Mouse (Mus musculus) cerebellum, postnatal 10 days (tissue): Measurements from ENCODE around the gene Cep135.

ENCODE experiments used
- DNase-seq, 2 experiments: peaks; one replicate each; pipeline ENCODE4 v3.0.0; 2021; ENCODE audit warnings: mixed read lengths in 2 of 2

Gene Cep135

DNA sequence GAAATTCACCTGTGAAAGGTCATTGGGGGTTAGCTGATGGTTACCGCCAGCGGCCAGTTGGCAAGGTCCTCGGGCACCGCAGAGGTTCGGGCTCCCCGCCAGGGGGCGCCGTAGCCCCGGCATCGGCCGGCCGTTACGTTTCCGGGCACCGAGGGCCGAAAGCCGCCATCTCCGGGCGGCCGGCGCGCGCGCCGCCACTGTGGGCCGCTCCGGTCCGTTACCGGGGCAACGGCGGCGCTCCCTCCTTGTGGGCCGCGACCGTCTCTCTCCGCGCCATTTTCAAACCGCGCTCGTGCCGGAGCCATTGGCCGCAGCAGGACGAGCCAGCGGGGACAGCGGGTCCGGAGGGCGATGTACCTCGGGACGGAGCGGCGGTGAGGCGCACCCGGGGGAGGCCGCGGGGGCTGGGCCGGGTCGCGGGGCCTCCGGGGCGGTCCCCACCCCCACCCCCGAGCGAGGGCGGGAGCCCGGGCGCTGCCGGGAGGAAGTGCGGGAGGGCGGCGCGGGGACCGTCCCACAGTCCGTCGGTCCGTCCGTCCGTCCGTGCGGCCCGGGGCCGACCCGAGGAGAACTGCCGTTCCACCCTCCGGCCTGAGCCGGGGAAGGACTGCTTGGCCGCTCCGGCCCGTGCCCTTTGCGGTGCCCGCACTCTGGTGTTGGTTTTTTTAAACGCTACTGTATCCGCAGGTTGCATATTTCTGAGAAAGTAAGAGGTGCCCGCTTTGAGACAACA is at the start of gene Cep135:
Cep135 (plus strand) TSS at position 148 of the 733 bp plus-strand sequence.
- DNase-seq = peak; percentile 97

DNA sequence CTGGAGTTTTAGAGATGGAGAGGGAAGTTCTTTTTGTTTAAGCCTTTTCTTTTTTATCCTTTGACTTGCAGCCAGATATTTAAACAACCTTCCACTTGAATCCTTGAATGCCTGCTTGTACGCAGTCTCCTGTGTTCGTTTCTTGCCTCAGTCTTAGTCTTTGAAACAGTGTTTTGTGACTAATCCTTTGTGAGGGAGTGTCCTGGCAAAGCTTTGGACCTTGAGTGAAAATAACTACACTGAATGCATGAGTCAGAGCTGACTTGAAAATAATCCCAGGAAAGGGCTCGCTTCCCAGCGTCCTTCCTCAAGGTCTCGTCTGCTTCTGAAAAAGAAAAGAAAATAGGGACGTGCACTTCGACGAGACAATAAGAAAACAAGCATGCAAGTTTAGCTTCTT is 48.3 kb upstream of the Cep135 start:
- no peak for DNase-seq

DNA sequence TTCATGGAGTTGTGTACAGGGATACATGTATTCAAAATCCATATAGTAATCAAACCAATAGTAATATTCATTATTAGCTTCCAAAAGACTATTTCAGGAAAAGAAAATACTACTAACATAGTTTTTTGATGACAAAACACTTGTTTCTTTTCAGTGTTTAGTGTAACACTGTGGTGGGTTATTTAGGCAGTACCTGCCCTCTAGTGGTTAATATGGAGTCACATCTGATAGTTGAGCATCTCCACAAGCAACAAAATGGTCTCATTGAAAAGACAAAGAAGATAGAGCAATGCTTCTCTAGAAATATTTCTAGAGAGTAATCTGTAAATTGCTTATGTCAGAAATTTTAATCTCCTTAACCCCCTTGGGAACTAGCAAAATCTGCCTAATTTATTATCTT is 47.7 kb upstream of the Cep135 start:
- peak in 1 of 2 experiments; percentile 14 for DNase-seq

DNA sequence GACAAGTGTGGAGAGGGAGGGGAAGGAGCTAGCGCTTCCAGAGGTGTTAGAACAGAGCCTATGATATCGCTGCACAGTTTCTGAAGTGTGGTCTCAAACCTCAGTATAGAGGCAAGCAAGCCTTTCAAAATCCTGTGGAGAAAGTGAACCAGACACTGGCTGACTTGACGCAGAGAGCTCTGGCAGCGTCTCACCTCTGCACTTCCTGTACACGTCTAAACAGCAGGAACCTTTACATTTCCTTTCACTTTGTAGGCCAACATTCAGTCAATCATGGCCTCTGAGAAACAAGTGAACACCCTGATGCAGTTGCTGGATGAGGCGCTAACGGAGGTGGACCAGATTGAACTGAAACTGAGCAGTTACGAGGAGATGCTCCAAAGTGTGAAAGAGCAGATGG is 45.3 kb upstream of the Cep135 start:
- no peak for DNase-seq

DNA sequence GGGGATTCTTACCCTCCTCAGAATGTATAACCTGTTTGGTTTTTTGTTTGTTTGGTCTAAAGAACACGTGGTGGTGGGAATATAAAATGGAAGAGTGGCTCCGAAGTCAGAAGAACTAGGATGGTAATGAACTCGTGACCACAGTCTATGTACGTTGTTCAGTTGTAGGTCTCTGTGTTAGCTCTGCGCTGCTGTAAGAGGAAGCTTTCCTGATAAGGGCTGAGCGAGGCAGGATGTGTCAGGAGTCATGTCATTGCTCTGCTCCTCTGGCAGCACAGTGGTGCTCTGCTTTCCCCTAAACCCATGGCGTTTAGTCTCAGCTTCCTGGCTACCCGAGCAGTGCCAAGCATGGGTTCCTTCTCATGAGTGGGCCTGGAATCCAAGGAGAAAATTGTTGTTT is 38.1 kb upstream of the Cep135 start:
- DNase-seq = no peak

DNA sequence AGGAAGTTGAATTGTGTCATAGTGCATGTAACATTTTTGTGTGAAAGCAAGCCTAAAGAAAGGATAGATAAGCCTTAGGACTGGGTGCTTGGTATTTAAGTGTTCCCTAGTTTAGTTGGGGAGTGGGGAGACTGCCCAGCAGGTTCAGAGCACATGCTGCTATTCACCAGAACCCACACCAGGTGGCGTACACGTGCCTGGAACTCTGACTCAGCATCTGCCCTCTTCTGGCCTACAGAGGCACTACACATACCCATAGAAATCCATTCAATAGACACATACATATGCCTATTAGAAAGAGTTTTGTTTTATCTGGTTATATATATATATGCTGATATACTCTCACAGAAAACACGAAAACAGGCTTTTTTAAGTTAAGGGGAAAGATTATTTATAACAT is 23.2 kb upstream of the Cep135 start:
- peak; percentile 76 to 79 for DNase-seq

DNA sequence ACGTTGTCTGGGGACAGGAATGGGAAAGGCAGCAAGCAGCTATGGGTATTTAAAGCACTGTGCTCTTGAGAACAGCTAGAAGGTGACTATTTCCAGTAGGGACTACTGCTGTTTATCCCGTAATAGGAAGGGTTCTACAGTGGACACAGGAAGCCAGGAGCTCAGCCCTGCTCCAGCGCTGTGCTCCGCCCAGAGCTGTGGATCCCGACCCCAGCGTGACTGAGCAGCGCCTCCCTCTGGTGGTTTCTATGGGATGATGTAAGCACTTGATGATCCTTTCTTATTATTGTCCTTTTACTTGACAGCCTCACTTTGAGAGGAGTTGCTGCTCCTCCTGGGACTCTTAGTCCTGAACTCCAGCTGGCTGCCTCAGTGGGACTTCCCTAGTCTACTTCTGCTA is 14.2 kb upstream of the Cep135 start:
- peak in 1 of 2 experiments; percentile 7 for DNase-seq

DNA sequence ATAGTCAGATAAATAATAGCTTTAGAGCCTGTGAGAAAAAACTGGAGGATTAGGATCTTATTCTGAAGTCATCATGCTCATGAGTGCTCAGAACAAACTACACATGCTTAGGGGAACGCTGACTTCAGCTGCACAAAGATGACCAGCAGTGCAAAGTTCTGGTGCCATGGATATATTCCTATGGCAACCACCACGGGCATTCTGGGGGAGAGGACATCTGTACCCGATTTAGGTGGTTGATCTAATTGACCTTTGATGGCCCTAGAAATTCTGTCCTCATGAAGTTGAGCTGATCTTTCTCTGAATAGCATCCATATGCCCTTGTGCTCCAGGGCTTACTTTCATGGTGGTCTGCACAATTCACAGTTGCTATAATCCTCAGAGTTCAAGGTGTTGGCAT is 11.5 kb upstream of the Cep135 start:
- no peak for DNase-seq

DNA sequence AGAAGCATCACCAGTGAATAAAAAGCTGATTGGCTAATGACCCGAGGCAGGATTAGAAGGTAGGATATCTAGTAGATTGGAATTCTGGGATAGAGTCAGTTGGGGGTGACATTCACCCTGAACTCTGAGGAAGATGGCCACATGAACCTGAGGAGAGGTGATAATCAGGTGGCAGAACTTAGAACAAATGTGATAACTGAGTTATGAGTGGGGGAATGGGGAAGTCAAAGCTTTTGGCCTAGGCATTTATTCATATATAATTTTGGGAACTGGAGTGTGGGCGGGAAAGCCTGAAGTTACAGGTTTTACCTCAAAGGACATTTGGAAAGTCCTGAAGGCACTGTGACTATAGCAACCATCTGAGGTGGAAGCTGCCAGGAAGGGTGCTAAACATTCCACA is 3.1 kb upstream of the Cep135 start:
- no peak for DNase-seq

DNA sequence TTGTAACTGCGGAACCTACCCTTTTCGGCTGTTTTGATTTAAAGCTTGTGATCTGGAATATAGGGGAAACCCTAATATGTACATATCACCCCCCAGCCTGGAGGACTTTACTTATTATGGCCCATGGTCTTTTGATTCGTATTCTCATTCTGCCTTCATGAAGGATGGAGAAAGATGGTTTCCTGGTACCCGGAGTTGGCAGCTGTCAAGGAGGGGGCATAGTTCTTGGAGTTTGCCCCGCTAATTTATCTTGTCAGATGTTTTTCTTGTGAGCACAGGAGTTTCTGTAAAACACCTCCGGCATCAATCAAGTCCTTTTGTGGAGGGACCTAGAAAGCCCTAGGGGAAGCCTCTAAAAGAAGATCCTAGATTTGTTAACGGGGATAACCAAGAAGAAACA is 813 bp downstream of the Cep135 start:
- DNase-seq = peak in 1 of 2 experiments; percentile 9

DNA sequence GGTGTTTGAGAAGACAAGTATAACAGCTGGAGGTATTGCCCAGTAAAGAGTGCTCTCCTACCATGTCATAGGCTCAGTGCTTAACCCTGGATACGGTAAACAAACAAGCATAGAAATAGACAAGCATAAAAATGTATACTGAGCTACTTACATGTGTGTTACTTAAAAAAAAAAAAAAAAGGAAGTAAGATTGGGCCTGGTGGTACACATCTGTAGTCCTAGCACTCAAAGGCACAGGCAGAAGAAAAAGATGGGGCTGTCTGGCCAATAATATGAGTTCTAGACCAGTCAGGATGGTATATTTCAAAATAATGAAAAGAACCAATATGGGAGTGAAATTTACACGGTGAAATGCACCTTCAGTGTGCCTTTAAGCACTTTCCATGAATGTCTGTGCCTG is 1.5 kb downstream of the Cep135 start:
- DNase-seq = no peak

DNA sequence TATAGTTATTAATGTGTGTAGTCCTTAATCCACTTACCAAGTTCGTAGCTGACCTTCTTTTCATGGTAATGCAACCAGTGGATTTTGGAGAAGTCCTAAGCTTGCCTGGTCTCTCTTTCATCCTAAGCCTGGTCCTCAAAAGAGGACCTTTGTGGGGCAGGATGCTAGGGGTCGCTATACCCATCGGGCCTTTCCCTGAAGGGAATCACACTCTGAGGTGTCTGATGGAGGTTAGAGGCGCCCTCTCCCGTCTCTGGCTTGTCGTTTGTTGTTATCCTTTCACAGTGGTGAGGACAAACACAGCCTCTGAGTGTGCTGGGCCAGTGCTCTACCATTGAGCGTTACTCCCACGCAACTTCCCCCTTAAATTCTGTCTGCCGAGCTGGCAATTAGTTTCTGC is 3.4 kb downstream of the Cep135 start:
- DNase-seq = no peak

DNA sequence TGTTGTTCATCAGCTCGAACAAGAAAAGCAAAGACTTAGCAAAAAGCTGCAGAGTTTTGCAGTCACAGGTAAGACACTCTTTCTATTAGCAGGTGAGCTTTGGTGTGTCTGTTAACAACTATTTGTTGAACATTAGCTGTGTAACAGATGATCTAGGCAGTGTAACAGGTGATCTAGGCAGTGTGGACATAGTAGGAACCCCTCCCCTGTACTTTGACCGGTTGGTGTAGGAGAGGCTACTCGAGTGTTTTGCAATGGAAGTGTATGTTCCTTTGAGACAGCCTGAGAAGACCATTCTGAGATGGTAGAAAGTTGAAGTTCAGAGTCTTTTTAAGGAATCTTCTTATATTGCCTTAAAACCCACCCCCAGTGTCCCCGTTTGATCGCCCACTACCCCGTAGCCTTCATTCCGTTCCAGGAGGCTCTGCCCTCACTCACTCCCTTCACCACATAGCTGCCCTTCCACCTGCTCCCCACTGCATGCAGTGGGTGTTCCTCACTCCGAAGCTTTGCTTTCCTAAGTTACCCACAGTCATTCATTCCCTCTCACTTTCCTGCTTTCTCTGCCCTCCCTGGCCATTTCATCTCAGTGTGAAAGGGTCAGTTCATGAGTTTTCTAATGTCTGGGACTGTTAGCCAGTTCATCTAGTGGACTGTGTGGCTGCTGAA is 21.3 kb downstream of the Cep135 start:
- DNase-seq = no peak

DNA sequence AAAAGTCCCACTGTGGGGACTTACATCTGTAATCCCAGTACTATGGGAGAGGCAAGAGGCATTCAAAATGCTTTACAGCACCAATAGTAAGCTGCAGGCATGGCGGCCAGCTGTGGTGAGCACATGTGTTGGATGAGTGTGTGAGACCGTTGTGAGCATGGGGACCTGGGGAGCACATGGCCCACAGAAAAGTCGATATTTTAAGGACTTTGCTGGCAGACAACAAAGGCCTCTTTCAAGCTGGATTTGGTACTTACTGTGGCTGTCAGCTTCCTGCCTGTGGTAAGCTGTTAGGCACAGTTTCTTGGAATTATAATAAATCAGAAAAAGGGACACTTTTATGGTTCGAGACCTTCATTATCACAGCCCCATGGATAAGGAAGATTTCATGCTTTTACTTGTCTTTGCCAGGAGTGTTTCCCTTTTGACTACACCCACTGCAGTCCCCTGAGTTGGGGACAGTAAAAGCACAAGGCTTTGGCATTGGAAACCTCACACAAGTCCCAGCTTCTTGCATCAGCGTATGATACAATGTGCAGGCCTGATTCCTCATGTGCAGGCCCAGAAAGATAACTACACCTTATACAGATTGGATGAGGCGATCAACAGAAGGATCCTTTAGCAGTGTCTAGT is 24.5 kb downstream of the Cep135 start:
- DNase-seq = no peak

DNA sequence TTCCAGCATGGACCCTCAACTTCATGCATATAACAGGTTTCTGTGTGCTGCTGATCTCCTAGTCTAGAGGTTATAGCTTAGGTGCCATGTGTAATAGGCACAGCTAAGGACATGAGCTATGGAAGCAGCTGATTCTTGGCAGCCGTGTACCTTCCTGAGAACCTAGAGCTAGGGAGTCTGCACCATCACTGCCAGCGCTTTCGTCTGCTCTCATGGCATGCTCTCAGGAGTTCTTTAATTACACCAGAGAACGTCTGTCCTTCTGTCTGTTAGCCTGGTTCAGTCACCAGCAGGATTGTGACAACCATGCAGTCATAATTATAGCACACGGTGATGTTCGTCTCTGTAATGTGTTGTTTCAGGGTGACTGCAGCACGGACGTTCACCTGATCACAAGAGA is 26.8 kb downstream of the Cep135 start:
- no peak for DNase-seq

DNA sequence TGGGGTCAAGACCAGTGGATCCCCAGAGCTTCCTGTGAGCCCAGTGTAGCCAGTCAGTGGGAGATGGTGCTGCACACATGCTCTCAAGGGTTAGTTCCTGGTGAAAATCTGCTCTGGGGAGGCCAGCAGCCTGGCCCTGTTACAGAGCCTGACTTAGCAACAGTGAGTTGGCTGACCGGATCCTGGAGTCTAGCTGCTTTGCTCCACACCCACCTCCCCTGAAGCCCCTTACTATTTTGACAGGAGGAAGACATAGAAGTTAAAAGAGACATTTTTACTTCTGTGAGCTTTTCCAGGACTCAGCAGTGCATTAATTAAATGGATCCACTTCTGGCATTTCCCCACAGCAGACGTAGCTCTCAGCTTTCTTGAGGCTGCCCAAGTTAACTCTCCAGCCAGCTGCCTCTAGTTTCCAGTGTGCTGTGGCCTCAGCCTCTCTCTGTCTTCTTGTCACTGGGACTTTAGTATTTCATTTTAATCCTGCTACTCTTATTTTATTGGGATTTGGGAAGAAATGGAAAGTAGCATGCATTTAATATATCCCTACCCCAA is 27.8 kb downstream of the Cep135 start:
- no peak for DNase-seq

DNA sequence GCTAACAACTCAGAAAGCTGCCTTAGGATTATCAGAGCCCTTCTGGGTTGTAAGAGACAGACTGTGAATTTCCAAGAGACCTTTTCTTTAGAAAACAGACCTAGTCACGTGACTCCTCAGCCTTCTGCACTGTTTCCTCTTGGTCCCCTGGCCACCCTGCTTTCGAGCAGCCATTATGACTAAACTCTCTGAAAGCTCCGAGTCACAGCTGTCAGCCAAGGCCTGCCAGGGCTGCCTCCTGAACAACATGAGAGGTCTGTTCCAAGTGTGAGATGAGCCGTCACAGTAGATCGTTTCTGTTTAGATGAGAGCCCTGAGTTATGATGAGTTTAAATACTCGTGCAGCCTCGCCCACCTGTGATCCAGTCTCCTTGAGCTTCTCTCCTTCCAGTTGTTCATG is 30.3 kb downstream of the Cep135 start:
- DNase-seq = peak; percentile 50 to 61

DNA sequence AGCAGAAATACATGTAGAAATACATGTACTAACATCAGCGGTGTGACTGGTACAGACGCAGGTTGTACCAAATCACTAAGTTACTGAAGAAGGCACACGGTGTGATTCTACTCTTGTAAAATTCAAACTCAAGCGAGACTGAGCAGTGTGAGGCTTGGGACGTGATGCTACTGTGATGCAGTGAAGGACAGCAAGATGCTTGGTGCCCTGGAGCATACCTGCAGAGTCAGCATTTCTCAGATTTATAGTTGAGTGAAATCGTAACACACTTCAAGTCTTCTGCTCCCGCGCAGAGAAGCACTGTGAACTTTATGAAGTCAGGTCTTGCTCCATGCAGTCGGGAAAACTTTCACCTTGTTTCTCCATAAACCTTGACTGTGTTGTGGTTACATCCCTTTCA is 35.3 kb downstream of the Cep135 start:
- no peak for DNase-seq

DNA sequence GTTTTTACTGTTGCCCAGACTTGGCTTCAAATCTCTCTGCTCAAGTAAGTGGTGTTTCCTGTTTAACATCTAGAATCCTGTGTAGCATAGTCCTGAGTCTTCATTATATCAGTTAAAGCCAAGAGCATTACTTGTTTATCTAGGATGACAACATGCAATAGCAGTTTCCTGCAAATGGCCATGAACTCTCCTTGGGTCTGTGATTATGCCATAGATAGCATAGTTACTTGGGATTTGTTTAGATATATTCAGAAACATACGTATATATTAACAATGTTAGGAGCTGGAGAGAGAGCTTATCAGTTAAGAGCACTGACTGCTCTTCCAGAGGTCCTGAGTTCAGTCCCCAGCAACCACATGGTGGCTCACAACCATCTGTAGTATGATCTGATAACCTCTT is 39.3 kb downstream of the Cep135 start:
- no peak for DNase-seq

DNA sequence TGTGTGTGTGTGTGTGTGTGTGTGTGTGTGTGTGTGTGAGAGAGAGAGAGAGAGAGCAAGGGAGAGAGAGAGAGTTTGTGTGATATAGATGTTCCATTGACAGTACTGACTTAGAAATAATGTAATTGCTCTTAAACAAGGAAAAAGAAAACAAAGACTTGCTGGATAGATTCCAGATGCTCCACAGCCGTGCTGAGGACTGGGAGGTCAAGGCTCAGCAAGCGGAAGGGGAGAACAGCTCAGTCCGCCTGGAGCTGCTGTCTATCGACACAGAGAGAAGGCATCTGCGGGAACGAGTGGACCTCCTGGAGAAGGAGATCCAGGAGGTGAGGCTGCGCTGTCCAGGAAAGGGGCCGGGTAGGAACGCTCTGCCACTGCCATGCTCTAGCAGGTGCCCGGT is 45.5 kb downstream of the Cep135 start:
- no peak for DNase-seq

DNA sequence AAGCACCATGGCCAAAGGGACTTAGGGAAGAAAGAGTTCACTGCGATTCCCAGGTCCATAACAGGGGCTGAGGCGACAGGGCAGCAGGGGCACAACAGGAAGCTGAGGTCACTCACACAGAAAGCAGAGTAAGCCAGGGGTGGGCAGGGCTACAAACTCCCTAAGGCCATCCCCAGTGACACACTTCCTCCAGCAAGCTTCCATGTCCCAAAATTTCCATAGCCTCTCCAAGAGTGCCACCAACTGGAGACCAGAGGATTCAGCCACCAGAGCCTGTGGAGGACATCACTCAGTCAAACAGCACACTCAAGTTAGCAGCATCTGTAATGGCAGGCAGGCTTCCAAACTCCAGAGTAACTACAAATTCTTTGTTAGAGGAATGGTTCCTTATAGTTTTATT is 47.1 kb downstream of the Cep135 start:
- DNase-seq = no peak

DNA sequence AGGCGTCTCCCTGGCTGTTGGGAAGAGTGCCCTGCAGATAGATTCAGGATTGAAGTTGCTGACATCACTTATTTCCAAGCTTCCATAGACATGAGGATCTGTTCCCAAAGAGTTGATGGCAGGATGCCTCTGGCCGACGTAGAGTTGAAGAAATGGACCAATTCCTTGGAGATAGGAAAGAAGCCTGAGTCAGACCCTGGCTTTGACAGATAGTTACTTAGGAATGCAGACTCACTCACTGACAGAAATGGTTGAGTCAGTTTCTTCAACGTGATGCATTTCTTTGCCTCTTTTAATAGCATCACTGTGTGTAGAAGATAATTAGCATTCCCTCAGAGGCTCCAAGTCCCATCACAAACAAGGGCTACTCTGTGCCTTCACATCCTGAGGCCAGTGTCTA is 53.6 kb downstream of the Cep135 start:
- DNase-seq = no peak

DNA sequence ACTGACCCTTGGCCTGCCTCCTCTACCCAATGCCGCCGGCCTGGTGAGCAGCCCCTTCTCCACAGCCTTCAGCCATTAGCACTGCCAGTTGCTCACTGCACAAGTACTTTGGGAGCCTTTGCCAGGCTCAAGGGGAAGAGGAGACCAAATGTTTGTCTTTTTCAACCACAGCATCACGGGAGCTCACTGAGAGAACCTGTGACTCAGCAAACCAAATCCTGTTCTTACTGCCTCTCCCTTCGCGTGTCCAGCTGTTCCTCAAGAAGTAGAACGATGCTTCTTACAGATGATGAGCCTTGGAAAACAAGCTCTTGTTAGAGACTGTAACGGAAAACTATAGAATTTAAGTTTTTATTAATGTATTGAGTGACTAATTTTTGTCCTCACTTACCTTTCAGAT is 55.7 kb downstream of the Cep135 start:
- DNase-seq = no peak
